Mouse (Mus musculus) naive thymus-derived CD4-positive, alpha-beta T cell, adult 2 months (primary cell): Measurements from ENCODE around the gene Olfr115.

Source experiments
- DNase-seq: peaks from one replicate; pipeline ENCODE4 v3.0.0-alpha.2; 2011; ENCODE audit warnings: low read depth

The Olfr115 gene

DNA sequence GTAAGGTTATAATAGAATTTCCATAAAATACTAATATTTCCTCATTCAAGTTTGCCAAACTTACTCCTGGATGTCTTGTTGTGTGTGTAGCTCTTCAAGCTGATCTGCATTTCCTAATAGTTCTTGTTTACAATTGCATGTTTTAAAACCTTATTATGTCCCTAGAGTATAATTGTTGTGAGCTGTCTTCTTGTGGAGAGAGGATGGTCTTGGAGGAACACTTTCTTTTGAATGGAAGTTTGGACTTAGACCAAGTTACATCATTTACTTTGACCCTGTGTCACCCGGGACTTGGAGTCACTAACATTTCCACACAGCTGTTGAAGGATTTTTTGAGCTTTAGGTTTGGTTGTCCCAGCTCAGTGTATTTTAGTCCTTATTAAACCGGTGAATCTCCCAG is at the start of gene Olfr115, which contains the start of gene Olfr116:
TSS of gene Olfr115 (minus strand) at position 101 of the 400 bp plus-strand sequence.
TSS of gene Olfr116 (minus strand) at position 191 of the 400 bp plus-strand sequence.
- no peak for DNase-seq

DNA sequence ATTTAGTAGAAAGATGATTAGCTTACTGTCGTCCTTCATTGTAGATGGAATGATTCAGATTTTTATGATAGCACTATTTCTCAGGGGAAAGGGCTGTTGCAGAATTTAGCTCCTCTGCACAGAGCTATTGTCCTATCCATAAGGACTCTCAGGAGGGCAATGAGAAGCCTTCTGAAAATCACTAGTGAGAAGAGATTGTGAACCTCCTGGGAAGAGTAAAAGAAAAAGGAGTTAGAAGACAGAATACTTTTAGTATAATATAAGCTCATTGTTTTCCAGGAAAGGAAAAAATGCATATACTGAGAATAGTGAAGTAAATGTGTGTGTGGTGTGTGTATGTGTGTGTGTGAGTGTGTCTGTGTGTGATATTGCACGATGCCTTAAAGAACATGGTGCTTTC is 39.8 kb upstream of the Olfr115 start, which contains the start of gene Olfr118:
TSS of gene Olfr118 (plus strand) at position 301 of the 400 bp plus-strand sequence.
- no peak for DNase-seq

DNA sequence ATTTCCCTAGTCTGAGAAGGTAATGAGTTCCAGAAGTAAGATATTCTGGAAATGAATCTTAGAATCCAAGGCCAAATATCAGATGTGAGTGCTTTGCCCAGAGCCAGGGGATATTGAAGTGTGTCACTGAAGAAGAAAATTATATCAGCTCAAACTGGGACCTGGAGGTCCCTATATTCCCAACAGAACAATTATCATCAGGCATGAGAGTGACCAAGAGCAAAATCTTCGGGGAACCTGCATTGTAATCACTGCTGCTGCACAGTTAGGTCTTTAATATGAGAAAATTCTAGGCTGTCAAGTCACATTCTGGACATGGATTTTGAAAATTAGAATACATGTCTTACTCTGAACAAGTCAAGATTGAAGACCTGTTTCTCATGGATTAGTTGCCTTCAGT is 36.8 kb upstream of the Olfr115 start, which contains the start of gene Olfr117:
TSS of gene Olfr117 (minus strand) at position 101 of the 400 bp plus-strand sequence.
- DNase-seq: no peak

DNA sequence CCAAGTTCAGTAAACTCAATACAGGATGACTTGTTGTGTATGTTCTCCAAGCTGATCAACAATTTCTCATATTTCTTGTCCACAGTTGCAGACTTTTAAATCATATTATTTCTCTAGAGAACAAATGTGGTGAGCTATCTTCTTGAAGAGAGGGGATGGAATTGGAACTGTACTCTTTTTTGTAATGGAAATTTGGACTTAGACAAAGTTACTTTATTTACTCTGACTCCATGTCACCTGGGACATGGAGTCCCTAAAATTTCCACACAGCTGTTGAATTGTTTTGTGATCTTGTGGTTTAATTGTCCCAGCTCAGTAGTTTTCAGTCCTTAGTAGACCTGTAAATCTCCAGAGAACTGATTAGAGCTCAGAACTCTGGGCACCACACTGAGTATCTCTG is 34.3 kb downstream of the Olfr115 start, which contains the start of gene Olfr114:
TSS of gene Olfr114 (minus strand) at position 101 of the 400 bp plus-strand sequence.
- no peak for DNase-seq

DNA sequence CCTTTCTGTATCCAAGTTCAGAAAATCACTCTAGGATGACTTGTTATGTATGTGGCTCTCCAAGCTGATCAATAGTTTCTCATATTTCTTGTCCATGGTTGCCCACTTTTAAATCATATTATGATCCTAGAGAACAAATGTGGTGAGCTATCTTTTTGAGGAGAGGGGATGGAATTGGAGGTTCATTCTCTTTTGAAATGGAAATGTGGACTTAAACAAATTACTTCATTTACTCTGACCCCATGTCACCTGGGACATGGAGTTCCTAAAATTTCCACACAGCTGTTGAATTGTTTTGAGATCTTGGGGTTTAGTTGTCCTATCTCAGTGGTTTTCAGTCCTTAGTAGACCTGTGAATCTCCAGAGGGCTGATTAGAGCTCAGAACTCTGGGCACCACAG is 49.3 kb downstream of the Olfr115 start, which contains the start of gene Olfr113:
TSS of gene Olfr113 (minus strand) at position 101 of the 400 bp plus-strand sequence.
- DNase-seq: no peak

DNA sequence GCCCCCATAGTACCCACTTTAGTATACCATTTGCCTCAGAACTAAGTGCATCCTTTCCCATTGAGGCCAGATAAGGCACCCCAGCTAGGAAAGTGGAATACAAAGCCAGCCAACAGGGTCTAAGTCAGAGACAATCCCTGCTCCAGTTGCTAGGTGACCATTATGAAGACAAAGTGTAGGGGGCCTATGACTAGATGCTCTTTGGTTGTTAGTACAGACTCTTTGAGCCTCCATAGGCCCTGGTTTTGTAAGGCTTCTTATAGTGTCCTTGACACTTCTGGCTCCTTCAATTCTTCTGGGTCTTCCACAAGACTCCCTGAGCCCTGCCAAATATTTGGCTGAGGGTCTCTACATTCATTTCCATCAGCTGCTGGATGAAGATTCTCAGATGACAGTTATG is 57.6 kb downstream of the Olfr115 start, which contains the start of gene Olfr112:
TSS of gene Olfr112 (minus strand) at position 101 of the 400 bp plus-strand sequence.
- DNase-seq: no peak
